Mouse (Mus musculus): ENCODE data around the gene Gpr107.

The Gpr107 gene

DNA sequence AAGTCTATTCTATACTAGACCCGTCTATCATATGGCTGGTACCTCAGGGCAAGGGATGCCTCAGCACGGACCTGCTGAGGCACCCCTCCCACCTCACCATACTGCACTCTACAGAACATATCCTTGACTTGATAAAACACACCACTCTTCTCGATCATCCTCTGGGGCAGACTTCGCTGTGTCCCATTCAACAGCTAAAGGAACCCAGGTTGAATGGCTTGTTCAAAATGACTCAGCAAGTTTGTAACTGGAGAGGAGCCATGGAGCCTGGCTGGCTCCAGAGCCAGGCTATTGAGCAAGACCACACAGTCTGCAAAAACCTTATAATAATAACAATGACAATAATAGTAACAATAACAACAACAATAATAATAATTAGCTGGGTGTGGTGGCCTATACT, 24.2 kb upstream of the Gpr107 start:
- DNase-seq: no peak

DNA sequence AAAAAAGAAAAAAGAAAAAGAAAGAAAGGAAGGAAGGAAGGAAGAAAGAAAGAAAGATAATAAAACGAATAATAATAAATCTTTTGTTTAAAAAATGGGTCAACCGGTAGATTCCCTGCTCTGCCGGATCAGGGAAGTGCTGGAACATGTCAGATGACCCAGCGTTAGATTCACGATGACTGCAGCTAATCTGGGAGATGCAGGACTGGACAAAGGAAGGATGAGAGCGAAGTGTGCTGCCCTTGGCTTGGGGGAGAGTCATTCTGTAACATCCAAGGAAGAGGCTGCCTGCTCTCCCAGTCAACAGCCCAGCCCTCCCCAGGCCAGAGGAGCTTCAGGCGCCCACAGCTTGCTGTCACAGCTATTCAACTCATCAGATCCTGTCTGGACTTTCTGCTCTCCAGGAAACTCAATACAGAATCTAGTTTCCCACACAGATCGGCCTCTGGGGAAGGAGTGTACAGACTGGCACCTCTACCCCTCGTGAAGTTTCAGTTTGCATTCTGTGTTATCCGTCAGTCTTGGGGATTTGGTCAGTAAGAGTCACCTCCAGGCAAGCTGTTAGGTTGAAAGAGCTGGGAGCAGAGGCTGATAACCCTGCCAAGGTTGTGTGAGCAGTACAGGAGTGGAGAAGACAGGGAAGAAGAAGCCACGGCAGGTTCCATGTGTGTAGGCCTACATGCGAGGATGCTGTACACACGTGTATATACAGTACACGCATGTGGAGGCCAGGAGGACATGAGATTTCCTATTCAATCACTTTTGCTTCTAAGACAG, 22.2 kb upstream of the Gpr107 start:
- DNase-seq: no peak

DNA sequence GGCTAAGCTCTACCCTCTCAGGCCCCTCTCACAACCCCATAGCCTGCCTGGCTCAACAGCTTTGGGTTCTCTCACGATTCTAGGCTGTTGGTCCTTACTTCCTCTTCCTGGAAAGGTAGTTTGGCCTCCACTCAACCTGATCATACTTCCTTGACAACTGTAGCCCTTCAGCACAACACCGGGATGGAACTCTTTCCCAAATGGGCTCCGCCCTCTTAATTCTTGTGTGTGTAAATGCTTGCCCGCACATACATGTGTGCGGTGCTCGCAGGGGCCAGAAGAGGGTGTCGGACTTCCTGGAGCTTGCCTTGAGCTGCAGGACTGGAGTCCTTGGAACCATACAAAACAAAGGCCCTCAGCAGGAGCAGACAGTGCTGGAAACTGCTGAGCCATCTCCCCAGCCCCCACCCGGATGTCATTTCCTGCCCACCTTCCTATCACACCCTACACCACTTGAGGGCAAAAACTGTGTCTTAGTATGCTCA, 21.3 kb upstream of the Gpr107 start:
- peak; percentile 81 for DNase-seq

DNA sequence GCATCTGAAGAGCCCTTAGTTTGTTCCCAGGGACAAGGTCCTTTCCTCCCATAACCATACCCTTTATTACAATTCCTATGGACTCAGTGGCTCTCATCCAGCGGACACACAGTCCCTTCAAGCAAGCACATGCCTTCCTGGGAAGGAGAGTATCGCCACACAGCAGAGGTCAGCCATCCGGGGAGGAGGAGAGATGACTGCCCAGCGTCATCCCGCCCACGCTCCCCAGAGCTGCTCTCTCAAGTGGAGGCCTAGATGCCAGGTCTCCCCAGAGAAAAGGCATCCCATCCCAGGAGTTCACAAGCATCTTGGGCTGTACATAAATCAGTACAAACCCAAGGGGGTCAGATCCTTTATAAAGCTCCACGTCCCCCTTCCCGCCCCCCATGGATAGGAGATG, 19.4 kb upstream of the Gpr107 start:
- no peak for DNase-seq

DNA sequence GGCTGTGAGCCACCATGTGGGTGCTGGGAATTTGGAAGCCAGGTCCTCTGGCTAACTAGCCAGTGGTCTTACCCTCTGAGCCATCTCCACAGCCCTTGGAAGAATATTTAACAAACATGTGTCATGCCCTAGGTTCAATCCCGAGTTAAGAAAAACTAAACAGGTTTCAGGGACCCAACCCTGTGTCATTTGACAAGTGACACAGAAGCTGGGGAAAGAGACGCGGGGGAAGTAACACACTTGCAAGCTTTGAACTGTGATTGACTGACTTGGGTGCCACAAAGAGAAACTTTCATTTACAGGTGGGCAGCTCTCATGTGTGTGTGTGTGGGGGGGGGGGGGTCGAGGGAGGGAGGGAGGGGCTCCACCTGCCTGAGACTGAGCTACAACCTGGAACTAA, 18.1 kb upstream of the Gpr107 start:
- no peak for DNase-seq

DNA sequence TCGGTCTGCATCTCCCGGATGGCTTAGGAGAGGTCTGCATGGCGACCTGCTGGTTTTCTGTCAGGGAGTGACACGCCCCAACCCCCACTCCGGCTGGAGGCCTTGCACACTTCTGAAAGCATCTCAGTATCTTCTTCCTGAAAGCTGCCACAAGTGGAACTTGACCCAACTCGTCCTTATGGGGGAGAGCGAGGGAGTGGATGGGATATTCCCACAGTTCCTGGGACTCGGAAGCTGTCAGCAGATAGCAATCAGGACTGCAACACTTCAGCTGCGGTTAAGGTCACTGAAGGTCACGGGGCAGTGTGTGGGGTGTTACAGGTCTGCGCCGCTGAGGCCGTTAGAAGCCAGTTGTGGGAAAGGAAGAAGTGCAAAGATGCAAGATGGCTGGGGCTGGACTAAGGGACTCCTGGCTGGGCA, 16.6 kb upstream of the Gpr107 start:
- no peak for DNase-seq

DNA sequence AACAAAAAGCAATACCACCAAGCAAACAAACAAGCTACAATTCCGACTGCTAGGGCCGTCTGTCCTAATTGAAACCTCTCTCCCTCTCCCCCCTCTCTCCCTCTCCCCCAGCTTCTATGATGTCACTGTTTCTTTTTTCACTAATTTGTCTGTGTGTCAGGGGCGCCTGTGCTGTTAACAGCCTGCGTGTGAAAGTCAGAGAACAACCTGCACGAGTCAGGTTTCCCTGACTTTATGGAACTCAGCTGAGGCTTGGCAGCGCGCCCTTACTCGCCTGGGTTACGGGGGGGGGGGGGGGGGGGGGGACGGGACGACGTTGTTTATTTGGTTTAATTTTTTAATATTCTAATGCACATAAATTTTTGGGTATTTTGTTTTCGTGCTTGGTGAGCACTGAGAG, 15.8 kb upstream of the Gpr107 start:
- no peak for DNase-seq

DNA sequence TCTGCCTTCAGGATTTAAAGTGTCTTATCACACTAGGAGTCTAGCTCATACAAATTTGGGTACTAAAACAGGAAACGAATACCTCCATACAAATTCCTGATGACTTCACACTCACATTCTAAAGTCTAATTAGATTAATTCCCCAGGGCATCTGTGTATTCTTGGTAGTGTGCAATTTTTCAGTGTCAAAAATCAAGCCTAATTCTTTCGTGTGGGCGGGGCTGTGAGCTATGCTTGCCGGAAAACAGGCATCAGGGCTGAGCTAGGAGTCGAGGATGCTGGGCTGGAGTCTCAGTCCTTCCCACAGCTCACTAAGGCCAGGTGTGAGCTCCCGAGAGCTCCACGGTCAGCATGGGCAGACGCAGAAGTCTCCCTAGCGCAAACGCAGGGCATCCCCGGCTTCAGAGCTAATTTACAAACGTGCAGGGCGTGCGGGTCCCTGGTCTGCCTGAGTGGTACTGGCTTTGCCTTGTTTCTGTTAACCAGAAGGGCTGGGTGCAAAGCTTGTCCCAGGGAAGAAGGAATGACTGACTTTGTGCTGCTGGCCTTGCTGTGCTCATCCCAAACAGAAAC, 15.0 kb upstream of the Gpr107 start:
- DNase-seq: no peak

DNA sequence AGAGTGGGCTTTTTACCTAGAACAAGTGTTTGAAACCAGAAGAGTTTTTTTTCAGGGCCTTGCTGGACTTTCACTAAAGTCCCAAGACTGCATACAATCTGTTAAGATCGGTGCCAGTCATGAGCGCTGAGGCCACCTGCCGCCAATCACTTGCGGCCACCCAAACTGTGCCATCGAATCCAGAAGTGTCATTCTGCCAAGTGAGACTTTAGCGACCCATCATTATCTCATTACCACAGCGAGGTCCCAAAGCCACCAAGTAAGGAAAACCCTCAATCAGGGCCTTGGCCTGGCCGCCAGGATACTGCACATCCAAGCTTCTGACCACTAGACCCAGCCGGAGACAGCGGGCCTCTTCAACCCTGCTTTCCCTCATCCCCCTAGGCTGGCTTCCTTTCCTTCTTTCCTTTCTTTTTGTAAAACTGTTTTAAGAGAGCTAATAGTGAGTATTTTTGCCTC, 12.9 kb upstream of the Gpr107 start:
- no peak for DNase-seq

DNA sequence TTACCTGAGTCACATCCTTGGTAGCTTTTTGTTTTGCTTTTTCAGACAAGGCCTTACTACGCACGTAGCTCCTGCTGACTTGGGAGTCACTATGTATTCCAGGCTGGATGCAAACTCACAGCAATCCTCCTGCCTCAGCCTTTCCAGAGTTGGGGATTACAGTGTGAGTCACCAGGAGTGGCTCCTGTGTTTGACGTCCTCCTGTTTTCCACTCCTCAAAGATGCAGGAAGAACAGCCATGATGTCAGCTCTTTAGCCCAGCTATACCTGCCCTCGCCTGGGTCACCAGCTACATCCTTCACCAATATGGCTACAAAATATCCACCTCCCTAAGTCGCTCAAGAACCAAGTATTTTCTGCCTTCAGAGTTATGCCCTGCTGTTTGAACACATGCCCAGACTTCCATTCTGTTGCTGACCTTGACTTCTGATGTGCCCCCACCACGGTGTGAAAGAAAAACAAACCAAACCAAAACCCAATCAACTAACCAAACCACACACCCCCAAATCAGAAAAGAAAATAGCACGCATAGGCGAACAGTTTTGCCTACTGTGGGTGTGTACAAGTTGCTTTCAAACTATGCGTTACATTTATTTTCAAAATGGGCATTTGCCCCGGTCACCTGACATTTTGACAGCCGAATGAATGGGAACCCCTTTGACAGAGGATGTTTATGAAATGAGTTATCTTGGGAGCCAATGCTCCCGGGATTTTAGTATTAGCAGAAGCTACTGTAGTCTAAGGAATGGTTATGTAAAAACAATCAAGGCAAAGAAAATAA, 11.9 kb upstream of the Gpr107 start:
- DNase-seq: no peak

DNA sequence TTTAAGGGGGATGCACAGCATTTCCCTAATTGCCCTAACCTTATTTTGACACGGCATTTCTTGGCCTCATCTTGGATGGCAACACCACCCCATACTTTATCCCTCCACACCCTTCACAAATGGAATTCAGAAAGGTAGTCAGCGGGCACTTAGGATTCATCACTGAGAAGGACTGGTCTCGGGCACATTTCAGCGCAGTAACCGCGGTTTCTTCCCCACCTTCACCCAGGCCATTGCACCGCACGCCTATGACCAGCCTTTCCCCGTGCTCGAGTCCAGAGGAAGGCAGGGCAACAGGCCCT, 11.4 kb upstream of the Gpr107 start:
- no peak for DNase-seq

DNA sequence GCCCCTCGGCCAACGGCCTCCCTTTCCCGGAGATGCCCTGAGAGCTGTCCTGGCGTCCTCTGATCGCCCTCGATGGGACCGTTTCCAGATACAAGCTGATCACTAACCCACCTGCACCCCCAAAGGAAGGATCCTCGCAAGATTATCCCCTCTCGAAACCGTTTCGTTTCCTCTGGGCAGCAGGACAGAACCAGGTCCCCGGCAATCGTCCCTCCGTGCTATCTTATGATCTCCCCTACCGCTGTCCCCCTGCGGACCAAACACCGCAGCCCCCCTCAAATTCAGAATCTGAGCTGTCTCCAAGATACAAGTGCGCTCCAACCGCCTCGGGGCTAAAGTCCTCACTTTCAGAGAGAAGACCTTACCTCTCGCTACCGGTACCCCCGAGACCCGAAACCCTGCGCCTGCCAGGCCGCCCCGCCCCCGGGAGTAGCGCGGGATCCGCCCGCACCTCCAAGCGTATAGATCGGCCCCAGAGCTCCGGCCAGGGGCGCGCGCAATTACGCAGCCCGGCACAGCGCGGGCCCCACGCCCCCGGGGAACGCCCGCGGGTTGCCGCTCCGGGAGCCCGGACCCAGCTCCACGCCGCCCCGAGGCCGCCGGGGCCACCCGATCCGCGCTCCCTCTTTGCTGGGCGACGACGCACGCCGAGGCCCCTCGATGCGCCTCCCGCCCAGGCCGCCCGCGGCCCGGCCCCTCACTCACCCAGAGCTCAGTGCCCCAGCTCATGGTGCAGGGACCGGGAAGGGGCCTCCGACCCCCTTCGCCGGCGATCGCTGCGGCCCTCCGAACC, 10.8 kb upstream of the Gpr107 start:
- no peak for DNase-seq

DNA sequence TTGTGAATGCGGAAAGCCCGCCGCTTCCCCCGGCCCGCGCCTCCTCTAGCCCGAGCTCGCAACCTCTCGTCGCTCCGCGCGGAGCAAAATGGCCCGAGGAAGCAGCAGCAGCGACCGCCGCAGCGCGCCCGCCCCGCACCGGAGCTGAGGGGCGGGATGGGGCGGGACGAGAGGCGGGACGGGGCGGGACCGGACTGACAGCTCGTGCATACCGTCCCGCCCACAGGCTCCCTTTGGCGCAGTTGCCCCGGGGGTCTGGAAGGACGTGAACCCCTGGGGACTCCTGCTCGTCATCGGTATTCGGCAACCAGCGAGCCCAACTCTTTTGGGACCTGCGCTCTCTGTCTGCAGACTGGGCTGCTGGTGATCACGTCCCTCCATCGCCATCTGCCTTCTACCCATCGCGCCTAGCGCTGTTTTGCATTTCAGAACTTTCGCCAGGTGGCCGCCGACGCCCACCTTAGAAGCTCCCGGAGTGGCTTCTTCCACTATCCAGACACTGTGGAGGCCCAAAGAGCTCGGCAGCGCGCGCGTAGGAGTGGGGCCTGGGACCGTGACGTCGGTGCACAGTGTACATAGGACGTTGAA, 10.2 kb upstream of the Gpr107 start, which contains the start of gene Fnbp1:
Gene Fnbp1, minus strand, starts transcription at position 142 of the 588 bp plus-strand sequence.
- peak; percentile 92 for DNase-seq

DNA sequence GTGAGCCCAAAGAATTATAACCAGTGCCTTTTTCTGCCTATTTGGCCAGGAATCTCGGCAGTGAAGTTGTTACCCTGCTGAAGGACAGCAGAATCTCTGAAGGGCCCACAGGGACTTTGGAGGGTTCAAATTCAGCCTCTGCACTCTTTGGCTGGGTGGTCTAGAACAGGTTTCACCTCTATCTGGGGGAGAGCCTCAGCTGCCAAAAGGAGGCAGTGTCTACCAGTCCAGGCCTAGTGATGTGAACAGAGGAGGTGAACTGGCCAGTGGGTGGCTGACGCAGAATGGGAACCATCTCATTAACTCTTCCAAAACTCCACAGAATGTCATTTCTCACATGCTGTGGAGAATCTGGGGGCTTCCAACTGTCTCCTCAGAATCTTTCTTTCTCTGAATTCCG, 9.6 kb upstream of the Gpr107 start:
- DNase-seq: no peak

DNA sequence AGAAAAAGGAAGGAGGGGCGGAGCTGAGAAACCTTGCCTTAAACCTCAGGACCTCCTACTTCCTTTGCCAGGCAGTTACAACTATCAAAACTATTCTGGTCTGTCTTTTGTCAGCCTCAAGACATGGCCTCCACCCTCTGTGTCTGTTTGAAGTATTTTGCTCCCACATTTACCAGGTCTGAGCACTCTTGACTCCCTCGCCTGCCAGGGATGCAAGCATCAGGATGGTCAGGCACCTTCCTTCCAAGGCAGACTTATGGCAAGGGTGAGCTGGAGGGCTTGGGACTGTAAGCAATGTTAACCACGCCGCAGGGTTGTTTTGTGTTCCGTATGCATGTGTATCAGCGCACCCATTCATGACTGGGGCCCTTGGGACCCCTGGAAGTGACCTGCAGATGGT, 8.8 kb upstream of the Gpr107 start:
- DNase-seq: peak; percentile 59

DNA sequence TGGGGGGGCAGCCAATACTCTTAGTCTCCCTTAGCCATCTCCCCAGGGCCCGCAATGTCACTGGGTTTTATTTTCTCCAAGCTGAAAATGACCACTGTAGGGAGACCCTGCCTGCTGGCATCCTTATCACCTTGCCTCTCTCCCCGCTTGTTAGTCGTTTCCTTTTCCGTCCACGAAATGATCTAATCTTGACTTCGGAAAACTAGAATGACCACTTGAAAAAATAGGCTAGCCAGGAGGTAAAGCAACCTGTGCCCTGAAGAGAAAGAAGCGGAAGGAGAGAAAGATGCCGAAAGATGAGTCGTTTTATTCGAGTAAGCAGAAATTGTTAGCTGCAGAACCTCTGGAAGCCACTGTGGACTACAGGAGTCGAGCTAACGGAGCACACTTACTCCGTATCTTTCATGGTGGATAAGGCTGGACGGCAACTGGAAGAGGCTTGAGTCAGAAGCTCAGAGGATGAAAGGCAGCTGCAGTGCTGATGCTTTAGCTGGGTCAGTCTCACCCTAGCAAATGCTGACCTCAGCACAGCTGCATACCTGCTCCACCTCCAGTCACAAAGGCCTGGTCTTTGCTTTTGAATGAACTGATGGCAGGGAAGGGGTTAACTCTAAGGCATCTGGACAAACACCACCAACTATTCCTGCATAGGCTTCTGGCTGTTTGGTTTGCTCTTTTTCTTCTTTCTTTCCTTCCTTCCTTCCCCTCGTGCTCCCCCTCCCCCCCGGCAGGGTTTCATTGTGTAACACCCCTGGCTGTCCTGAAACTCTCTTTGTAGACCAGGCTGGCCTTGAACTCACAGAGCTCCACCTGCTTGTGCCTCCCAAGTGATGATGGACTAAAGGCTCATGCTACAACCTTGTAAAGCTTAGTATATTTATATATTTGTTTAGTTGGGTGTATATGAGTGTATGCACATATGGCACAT, 8.1 kb upstream of the Gpr107 start:
- DNase-seq: peak; percentile 41

DNA sequence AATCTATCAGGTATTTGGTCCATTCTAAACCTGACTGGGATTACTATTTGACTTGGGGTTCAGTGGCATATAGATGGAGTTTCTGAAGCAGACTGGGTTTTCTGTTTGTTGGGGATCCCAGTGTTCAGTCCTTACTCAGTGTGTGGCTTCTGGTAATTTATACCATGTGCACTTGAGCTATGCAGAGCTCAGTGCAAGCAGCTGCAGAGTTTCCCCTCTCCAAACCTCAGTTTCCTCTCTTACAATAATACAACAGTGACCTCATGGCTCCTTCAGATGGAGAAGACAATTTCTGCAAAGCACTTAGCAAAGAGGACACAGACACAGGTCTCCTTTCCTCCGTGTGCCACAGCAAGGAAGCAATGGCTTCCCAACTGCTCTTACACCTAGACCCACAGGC, 7.2 kb upstream of the Gpr107 start:
- DNase-seq: no peak

DNA sequence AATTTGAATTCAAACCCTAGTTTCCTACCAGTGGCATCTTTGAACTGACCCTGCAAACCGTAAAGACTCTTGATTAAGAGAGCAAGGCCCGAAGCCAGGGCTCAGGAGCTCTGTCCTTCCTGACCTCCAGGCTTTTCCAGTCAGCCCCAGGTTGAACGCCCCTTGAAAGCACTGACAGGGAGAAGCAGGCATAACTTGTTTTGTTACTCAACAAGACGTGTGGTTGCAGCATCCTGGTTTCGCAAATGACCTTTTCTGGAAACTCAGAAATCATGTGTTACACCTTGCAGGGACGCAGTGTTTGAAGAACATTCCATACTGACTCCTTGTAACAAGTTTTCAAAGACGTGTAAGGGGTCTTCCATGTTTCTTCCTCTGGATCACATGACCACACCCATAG, 5.1 kb upstream of the Gpr107 start:
- DNase-seq: no peak

DNA sequence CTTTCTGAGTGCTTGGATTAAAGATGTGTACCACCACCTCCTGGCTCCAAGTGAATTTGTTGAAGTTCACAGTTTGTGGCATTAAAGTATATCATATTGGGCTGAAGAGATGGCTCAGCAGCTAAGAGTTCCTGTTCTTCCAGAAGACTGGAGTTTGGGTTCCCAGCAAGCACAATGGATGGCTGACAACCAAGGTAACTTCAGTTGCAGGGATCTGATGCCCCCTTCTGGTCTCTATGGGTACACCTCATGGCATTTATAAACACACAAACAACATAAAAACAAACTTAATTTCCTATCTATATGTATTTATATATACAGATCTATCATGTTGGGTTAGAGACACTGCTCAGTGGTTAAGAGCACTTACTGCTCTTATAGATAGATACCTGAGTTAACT, 1.4 kb upstream of the Gpr107 start:
- peak; percentile 49 for DNase-seq

DNA sequence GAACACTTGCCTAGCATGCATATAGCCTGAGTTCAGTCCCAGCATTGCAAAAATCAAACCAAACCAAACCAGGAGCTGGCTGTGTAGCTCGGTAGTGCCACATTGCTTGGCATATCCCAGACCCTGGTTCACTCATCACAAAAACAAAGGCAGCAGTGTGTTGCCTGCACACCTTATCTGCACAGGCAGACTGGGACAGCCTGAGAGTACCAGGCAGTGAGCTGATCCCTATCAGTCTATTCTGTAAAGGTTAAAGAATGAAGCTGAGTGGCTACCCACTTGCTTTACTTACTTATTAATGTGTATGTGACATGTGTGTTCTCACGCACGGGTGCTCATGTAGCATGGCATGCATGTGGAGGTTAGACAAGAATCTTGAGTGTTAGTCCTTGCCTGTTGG, 4.7 kb downstream of the Gpr107 start:
- no peak for DNase-seq

DNA sequence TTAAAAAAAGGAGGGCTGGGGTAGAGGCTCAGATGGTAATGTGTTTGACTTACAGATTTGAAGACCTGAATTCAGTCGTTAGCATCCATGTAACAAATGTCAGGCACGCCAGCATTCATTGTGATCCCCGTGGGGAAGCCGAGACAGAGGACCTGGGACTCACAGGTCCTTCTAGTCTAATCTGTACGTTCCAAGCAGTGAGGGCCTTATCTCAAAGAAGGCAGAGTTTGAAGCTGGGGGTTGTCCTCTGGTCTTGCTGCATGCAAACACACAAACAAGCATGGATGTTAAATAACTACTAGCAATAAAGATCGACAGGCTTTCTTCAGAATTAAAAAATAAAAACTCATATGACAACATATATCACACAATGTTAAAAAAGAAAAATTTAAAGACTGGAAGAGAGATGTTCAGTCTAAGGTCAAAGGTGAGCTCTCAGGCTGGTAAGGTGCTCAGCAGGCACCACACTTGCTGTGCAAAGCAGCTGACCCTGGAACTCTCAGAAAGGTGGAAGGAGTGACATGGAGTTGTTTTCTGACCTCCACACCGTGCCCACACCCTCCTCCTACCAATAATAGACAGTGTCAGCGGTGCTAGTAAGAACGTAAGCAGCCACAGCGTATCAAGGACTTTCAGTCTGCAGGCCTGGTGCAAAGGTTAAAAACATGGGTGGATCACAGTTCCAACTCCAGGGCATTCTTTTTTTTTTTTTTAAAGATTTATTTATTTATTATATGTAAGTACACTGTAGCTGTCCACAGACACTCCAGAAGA, 8.2 kb downstream of the Gpr107 start:
- no peak for DNase-seq

Data from thymus, postnatal 25 days (tissue).